Mouse (Mus musculus) hindbrain, embryonic 11.5 days (tissue): ENCODE measurements around the gene Wdr63. TPM values are rescaled to one million over a fixed set of nuclear protein-coding genes. Genes with fewer than 3 reads are reported as not detected.

Experiments used
- ATAC-seq: fragments of 200-750 bp; cut with Nextera tagmentation; 2 replicates; pipeline ENCODE4 v1.8.0; 2017; ENCODE audit warnings: mild to moderate bottlenecking, moderate TSS enrichment, moderate library complexity; ENCODE audit not compliant: low FRiP score
- DNase-seq: peaks from one replicate; pipeline ENCODE4 v3.0.0-alpha.2; 2015; ENCODE audit warnings: low spot score
- H3K27ac ChIP-seq: fragments of 300-500 bp; sonication (generic); 2 replicates; pipeline ENCODE4 v1.5.1; 2014; ENCODE audit warnings: mild to moderate bottlenecking, low read depth, low read length
- H3K27me3 ChIP-seq: fragments of 300-500 bp; sonication (generic); 2 replicates; pipeline ENCODE4 v1.6.1; 2014; ENCODE audit warnings: mild to moderate bottlenecking, low read length, moderate library complexity, mixed read lengths; ENCODE audit not compliant: control insufficient read depth, insufficient read depth
- H3K36me3 ChIP-seq: fragments of 300-500 bp; sonication (generic); 2 replicates; pipeline ENCODE4 v1.6.1; 2014; ENCODE audit warnings: mild to moderate bottlenecking, low read length, moderate library complexity, mixed read lengths; ENCODE audit not compliant: control insufficient read depth, insufficient read depth
- H3K4me1 ChIP-seq: fragments of 300-500 bp; sonication (generic); replicated peaks from 2 replicates; pipeline ENCODE4 v1.6.1; 2014; ENCODE audit warnings: low read length, mixed read lengths; ENCODE audit not compliant: control insufficient read depth, insufficient read depth
- H3K4me2 ChIP-seq: fragments of 300-500 bp; sonication (generic); replicated peaks from 2 replicates; pipeline ENCODE4 v1.6.1; 2014; ENCODE audit warnings: mild to moderate bottlenecking, low read depth, low read length
- H3K4me3 ChIP-seq: fragments of 300-500 bp; sonication (generic); 2 replicates; pipeline ENCODE4 v1.5.1; 2014; ENCODE audit warnings: low read depth, low read length
- H3K9ac ChIP-seq: fragments of 300-500 bp; sonication (generic); 2 replicates; pipeline ENCODE4 v1.6.1; 2014; ENCODE audit warnings: low read depth, low read length
- H3K9me3 ChIP-seq: fragments of 300-500 bp; sonication (generic); 2 replicates; pipeline ENCODE4 v1.6.1; 2016; ENCODE audit warnings: low read length; ENCODE audit not compliant: control insufficient read depth
- WGBS: fragments of 180-500 bp; shearing (Covaris S2); extraction: QIAGEN DNeasy Blood & Tissue Kit; methylation state at CpG from one replicate; pipeline ENCODE4 v1.1.7; 2014; 5-methylcytosine and 5-hydroxymethylcytosine counted together
- polyA plus RNA-seq: library from polyadenylated mRNA; unstranded; fragments of >200 nt; fragmentation: Nextera tagmentation; extraction: Ambion mirVana; gene quantifications from 2 replicates; pipeline ENCODE4 v1.2.1, GENCODE M21; 2014

Wdr63 gene
- polyA plus RNA-seq, 1 experiment from 2014 or later: 1.0 TPM

DNA sequence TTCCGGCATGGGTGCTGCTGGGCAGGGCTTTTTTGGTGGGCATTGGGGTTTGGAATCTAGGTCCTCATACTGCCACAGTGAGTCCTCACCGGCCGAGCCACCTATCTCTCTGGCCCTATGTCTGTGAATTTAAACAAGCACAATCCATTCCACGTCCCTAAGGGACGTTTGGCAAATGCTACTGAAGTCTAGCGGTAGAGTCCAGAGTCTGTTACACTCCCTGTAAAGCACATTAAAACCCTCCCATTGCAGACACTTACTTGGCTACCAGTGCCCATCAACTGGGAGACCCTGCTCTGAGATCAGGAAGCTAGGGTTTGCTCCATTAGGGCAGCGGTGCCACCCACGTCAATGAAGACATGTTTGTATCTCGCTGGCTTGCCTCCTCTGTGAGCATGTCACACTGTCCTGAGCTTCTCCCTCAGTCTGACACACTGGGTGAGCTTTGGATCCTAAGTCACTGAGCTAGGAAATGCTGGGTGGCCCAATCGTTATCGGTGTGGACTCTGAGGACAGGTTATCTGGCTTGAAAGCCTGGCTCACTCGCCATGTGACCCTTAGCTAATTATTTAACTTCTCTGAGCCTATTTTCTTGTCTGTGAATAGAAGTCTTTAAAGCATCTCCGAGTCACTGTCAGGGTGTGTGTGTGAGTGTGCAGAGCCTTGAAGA lies 16.8 kb downstream of the Wdr63 start:
- Histone ChIP-seq H3K4me1 (no peaks in the 10 kb centered on the region), H3K27me3 (no peaks in the 10 kb centered on the region), H3K27ac (no peak overlapping the region), H3K9me3 (no peaks in the 10 kb centered on the region), H3K9ac (no peak overlapping the region), H3K4me2 (no peak overlapping the region), H3K36me3 (no peaks in the 10 kb centered on the region), H3K4me3 (no peak overlapping the region)
- DNase-seq (no peak), ATAC-seq (no peak)
- WGBS: 90% methylated on average over 13 of the region's 13 CpGs

DNA sequence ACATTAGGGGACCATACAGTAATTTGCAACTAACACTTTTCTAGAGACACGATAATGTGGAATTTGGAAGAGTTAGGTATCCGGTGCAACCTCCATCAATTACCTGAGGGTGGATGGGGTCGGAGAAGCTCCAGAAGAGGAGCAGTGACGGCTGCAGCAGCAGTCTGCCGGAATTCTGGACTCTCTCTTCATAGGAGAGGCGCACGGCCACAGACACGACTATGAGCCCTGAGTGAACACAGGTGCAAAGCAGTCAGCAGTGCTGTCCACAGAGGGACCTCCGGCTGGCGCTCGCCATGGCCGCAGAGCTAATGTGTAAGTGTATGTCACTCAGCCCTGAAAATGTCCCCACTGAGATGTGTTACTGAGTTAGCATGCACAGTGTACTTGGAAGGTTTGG lies 27.7 kb downstream of the Wdr63 start:
- Histone ChIP-seq H3K27ac (no peak overlapping the region), H3K9ac (no peak overlapping the region), H3K4me1 (no peaks in the 10 kb centered on the region), H3K4me2 (no peak overlapping the region), H3K4me3 (no peak overlapping the region), H3K27me3 (no peaks in the 10 kb centered on the region), H3K36me3 (no peaks in the 10 kb centered on the region), H3K9me3 (no peaks in the 10 kb centered on the region)
- ATAC-seq: no peak
- DNase-seq: no peak
- 90% methylated on average over 12 of the region's 12 CpGs for WGBS

DNA sequence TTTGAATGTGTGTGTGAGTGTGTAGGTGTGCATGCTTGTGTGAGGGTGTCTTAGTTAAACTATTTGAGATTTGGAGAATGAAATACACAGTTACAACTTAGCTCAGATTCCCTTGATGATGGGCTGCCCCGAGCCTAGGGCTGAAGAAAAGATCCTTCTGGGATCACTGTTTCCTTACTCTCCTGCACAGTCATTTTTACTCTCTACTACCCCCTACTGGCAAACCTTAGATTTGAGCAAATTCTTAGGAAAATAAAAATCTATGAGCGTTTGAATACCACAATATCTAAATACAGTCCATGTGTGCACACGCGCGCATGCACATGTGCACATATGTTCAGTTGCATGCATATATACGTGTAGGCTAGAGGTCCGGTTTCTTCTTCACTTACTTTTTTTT lies 35.1 kb downstream of the Wdr63 start:
- Histone ChIP-seq H3K9me3 (no peaks in the 10 kb centered on the region), H3K4me3 (no peak overlapping the region), H3K27ac (no peak overlapping the region), H3K4me1 (no peaks in the 10 kb centered on the region), H3K4me2 (no peak overlapping the region), H3K36me3 (no peaks in the 10 kb centered on the region), H3K27me3 (no peaks in the 10 kb centered on the region), H3K9ac (no peak overlapping the region)
- DNase-seq (peak; percentile 59), ATAC-seq (no peak)
- 71% methylated on average over 7 of the region's 7 CpGs for WGBS

DNA sequence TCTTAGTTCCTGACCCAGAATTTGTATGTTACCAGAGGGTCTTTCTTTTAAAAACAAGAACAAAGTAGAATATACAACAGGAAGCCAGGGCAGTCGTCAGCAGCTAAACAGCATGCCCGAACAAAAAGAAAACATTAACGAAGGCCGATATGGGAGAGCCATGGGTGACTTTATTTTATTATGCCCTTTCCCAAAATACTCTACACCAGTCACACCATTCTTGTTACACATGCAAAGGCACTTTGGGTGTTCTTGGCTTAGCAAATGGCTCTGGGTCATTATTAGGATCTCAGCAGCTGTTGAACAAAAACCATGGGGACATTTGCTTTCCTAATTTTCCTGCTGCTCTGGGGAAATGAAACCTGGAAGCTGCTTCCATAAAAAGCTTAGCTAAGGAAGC lies 38.7 kb downstream of the Wdr63 start:
- H3K36me3 ChIP-seq: no peaks in the 10 kb centered on the region
- no peaks in the 10 kb centered on the region for H3K27me3 ChIP-seq
- H3K27ac ChIP-seq: no peak overlapping the region
- 84% methylated on average over 4 of the region's 4 CpGs for WGBS
- H3K9me3 ChIP-seq: no peaks in the 10 kb centered on the region
- ATAC-seq (no peak), DNase-seq (no peak)
- no peak overlapping the region for H3K9ac ChIP-seq
- no peaks in the 10 kb centered on the region for H3K4me1 ChIP-seq
- no peak overlapping the region for H3K4me2 ChIP-seq
- no peak overlapping the region for H3K4me3 ChIP-seq

DNA sequence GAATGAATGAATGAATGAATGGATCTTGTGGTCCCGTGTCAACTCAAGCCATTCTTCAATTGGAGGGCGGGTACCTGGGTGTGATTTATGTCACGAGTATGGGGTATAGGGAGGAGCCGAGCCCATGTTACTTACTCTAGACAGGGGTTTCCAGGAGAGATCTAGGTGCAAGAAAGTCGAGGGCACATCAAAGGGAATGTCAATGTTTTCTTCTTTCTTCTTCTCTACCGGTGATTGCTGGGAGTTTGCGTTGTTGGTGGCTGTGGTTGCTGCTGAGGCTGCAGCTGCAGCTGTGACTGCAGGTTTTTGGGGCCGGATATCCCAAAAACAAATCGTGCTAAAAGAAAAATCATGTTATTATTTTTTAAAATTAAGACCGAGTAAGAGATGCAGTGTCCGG lies 44.8 kb downstream of the Wdr63 start:
- Histone ChIP-seq H3K4me3 (no peak overlapping the region), H3K36me3 (no peaks in the 10 kb centered on the region), H3K4me1 (no peaks in the 10 kb centered on the region), H3K4me2 (no peak overlapping the region), H3K9me3 (no peaks in the 10 kb centered on the region), H3K9ac (no peak overlapping the region), H3K27ac (no peak overlapping the region), H3K27me3 (no peaks in the 10 kb centered on the region)
- ATAC-seq: no peak
- DNase-seq: no peak
- 91% methylated on average over 11 of the region's 11 CpGs for WGBS

DNA sequence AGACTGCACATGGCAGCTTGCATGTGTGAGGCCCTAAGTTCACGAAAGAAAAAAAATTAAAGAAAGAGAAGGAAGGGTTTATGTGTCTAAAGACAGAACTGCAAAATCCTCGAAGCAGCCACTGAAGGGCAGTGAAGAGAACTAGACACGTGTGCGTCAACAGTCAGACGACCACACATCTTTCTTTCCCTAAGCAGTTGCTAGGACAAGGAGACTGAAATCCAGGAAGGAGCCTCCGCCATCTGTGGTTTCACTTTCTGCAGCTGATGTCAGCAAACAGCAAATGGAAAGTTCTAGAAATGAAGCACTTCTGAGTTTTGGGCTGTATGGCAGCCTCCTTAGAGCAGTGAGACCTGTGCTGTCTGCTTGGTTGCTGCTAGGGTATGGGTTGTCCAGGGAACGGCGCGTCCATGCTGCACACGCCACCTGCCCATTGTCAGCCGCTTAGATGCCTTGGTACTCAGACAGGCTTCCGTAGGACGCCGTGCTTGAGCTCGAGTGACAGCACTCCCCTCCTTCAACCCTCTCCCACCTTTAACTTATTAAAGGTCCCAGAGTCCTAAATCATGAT lies 48.5 kb downstream of the Wdr63 start:
- DNase-seq: no peak
- no peak overlapping the region for H3K4me2 ChIP-seq
- no peaks in the 10 kb centered on the region for H3K36me3 ChIP-seq
- H3K9ac ChIP-seq: no peak overlapping the region
- 89% methylated on average over 15 of the region's 15 CpGs for WGBS
- H3K27me3 ChIP-seq: no peaks in the 10 kb centered on the region
- no peak for ATAC-seq
- no peaks in the 10 kb centered on the region for H3K4me1 ChIP-seq
- H3K27ac ChIP-seq: no peak overlapping the region
- no peak overlapping the region for H3K4me3 ChIP-seq
- H3K9me3 ChIP-seq: no peaks in the 10 kb centered on the region

DNA sequence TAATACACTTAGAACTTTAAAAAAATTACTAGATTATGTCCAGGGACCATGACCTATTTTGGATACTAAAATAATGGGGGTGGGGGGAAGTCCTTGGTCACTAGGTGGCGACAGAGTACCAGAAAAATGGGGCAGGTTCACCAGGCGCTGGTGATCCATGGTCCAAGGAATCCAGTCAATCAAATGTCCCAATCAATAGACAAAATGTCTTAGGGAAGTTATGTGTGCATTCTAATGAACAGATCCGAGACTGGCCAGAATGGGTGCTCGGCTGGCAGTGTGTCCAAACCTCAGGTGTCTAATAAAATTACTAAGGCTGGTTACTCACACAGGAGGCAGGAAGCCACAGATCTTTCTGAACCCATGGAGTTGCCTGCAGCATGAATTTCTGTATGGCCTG lies 49.7 kb downstream of the Wdr63 start:
- peak; percentile 76 for DNase-seq
- peak; percentile 66 for ATAC-seq
- WGBS: 10% methylated on average over 4 of the region's 4 CpGs
- H3K36me3 ChIP-seq: no peaks in the 10 kb centered on the region
- H3K4me3 ChIP-seq: no peak overlapping the region
- no peaks in the 10 kb centered on the region for H3K9me3 ChIP-seq
- no peak overlapping the region for H3K4me2 ChIP-seq
- no peak overlapping the region for H3K27ac ChIP-seq
- no peaks in the 10 kb centered on the region for H3K4me1 ChIP-seq
- H3K9ac ChIP-seq: no peak overlapping the region
- no peaks in the 10 kb centered on the region for H3K27me3 ChIP-seq

DNA sequence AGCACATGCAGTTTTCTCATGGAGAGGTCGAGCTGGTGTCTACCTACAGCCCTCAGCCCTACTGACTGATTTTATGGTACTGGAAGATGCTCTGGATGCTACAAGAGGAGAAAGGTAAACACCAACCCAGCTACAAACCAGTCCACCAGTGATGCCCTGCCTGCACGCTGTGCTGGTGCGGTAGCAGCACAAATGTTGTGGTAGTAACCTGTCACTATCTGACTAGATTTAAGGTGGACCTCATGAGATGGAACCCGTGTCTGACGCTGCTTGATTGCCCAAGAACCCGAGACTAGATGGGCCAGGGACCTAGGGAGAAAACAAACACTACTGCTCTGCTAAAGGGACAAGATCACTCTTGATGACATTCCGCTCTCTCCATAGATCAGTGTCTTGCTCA lies 50.8 kb downstream of the Wdr63 start:
- no peaks in the 10 kb centered on the region for H3K9me3 ChIP-seq
- H3K36me3 ChIP-seq: no peaks in the 10 kb centered on the region

DNA sequence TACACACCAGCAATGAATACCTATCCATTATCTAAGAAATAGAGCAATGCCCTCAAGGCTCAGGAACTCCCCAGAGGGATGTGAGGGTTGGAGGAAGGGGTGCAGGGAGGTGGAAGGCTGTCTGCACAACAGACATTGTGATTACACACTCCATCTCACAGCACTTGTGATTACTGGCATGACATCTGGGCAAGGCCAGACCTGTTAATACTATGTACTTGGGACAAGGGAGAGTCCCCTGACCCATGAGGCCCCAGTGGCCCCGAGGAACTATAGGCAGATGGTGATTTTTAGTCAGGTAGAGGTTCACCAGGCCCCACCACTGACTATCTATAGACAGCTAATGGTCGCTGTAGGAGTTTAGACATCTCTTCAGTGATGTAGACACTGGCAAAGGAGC lies 54.1 kb downstream of the Wdr63 start:
- Histone ChIP-seq H3K36me3 (no peaks in the 10 kb centered on the region), H3K9me3 (no peaks in the 10 kb centered on the region), H3K4me2 (no peak overlapping the region), H3K27me3 (no peaks in the 10 kb centered on the region), H3K9ac (no peak overlapping the region), H3K4me3 (no peak overlapping the region), H3K27ac (no peak overlapping the region), H3K4me1 (no peaks in the 10 kb centered on the region)
- DNase-seq (no peak), ATAC-seq (no peak)
- WGBS: 93% methylated on average over 2 of the region's 2 CpGs

More for the DNA sequence above, 50.8 kb downstream of the Wdr63 start:
- Histone ChIP-seq H3K9ac (no peak overlapping the region), H3K27me3 (no peaks in the 10 kb centered on the region), H3K4me2 (no peak overlapping the region), H3K4me3 (no peak overlapping the region), H3K27ac (no peak overlapping the region), H3K4me1 (no peaks in the 10 kb centered on the region)
- no peak for ATAC-seq
- 83% methylated on average over 7 of the region's 7 CpGs for WGBS
- no peak for DNase-seq
